Mouse (Mus musculus) kidney, embryonic 14.5 days (tissue): ENCODE measurements around the gene Lasp1. TPM values are rescaled to one million over a fixed set of nuclear protein-coding genes. Genes with fewer than 3 reads are reported as not detected.

Experiments used
- ATAC-seq: fragments of 200-750 bp; cut with Nextera tagmentation; 2 replicates; pipeline ENCODE4 v1.8.0; 2017; ENCODE audit warnings: moderate number of reproducible peaks, mild to moderate bottlenecking, moderate TSS enrichment, moderate library complexity; ENCODE audit not compliant: low FRiP score, low TSS enrichment
- H3K27ac ChIP-seq: fragments of 300-500 bp; sonication (generic); 2 replicates; pipeline ENCODE4 v1.5.1; 2014; ENCODE audit warnings: low read depth, mild to moderate bottlenecking, low read length, moderate library complexity, mixed read lengths
- H3K27me3 ChIP-seq: fragments of 300-500 bp; sonication (generic); 2 replicates; pipeline ENCODE4 v1.6.1; 2014; ENCODE audit warnings: mild to moderate bottlenecking, low read length; ENCODE audit not compliant: control insufficient read depth, insufficient read depth
- H3K36me3 ChIP-seq: fragments of 300-500 bp; sonication (generic); 2 replicates; pipeline ENCODE4 v1.6.1; 2014; ENCODE audit warnings: low read length, mixed read lengths; ENCODE audit not compliant: control insufficient read depth, insufficient read depth
- H3K4me1 ChIP-seq: fragments of 300-500 bp; sonication (generic); 2 replicates; pipeline ENCODE4 v1.6.1; 2014; ENCODE audit warnings: low read length, mixed read lengths; ENCODE audit not compliant: control insufficient read depth, insufficient read depth
- H3K4me2 ChIP-seq: fragments of 300-500 bp; sonication (generic); replicated peaks from 2 replicates; pipeline ENCODE4 v1.6.1; 2014; ENCODE audit warnings: low read depth, mild to moderate bottlenecking, low read length
- H3K4me3 ChIP-seq: fragments of 300-500 bp; sonication (generic); 2 replicates; pipeline ENCODE4 v1.5.1; 2014; ENCODE audit warnings: mild to moderate bottlenecking, low read length
- H3K9ac ChIP-seq: fragments of 300-500 bp; sonication (generic); 2 replicates; pipeline ENCODE4 v1.6.1; 2014; ENCODE audit warnings: low read depth, mild to moderate bottlenecking, low read length, moderate library complexity
- H3K9me3 ChIP-seq: fragments of 300-500 bp; sonication (generic); 2 replicates; pipeline ENCODE4 v1.6.1; 2016; ENCODE audit warnings: low read length; ENCODE audit not compliant: control insufficient read depth
- WGBS: fragments of 180-500 bp; shearing (Covaris S2); extraction: QIAGEN DNeasy Blood & Tissue Kit; methylation state at CpG from one replicate; pipeline ENCODE4 v1.1.7; 2014; 5-methylcytosine and 5-hydroxymethylcytosine counted together
- polyA plus RNA-seq: library from polyadenylated mRNA; unstranded; fragments of >200 nt; fragmentation: Nextera tagmentation; extraction: Ambion mirVana; gene quantifications from 2 replicates; pipeline ENCODE4 v1.2.1, GENCODE M21; 2014

Gene Lasp1
- 46.9 and 57.2 TPM in 2 replicates for polyA plus RNA-seq

DNA sequence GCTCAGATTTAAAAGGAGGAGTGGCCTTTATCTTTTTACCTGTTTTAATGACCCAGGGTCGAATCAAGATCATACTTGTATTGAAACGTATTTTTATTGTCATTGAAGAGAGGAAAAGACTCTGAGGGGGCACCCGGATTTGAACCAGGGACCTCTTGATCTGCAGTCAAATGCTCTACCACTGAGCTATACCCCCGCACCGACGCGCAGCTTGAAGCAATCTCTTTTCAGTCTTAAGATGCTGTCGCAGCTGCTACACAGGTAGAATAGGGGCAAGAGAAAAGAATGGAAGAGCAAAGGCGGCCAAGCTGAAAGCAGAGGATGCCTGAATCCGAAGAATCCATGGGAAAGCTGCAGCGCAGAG lies at the start of gene Lasp1:
Gene Lasp1, plus strand, starts transcription at position 219 of the 364 bp plus-strand sequence.
- ATAC-seq: peak; percentile 56
- Histone ChIP-seq H3K27me3 (no peaks in the 10 kb centered on the region), H3K36me3 (no peaks in the 10 kb centered on the region), H3K4me3 (peak within 1 kb of the TSS; percentile 94), H3K4me2 (peak within 1 kb of the TSS; percentile 69), H3K27ac (peak within 1 kb of the TSS; percentile 97), H3K9ac (peak within 1 kb of the TSS; percentile 89), H3K9me3 (no peaks in the 10 kb centered on the region), H3K4me1 (peaks cover 16% of the 10 kb centered on the region)
- under 1% methylated on average over 11 of the region's 11 CpGs for WGBS

DNA sequence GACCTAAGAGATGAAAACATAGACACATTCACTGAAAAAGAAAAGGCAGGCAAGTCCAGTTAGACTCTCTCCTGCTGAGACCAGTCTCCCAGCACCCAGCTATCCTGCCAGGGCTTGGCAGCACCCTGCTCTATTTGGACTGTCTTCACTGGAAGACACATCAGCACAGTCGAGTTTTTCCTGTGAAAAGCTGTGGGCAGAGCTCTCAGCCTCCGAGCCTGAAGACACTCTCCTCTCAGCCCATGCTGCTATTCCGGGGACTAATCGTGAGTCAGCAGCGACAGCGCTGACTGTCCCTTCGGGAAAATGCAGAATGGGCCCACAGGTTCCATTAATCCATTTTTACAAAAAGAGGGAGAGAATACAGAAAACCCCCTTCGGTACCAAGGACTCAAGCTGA lies 45.5 kb upstream of the Lasp1 start:
- no peak for ATAC-seq
- H3K27ac ChIP-seq: no peak overlapping the region
- no peak overlapping the region for H3K4me3 ChIP-seq
- no peak overlapping the region for H3K9ac ChIP-seq
- H3K27me3 ChIP-seq: no peaks in the 10 kb centered on the region
- H3K4me2 ChIP-seq: no peak overlapping the region
- peaks cover 77% of the 10 kb centered on the region for H3K36me3 ChIP-seq
- no peaks in the 10 kb centered on the region for H3K4me1 ChIP-seq
- 94% methylated on average over 8 of the region's 8 CpGs for WGBS
- H3K9me3 ChIP-seq: 0 out of 2 replicates have a peak, but pooled peaks cover 3% of the 10 kb centered on the region

DNA sequence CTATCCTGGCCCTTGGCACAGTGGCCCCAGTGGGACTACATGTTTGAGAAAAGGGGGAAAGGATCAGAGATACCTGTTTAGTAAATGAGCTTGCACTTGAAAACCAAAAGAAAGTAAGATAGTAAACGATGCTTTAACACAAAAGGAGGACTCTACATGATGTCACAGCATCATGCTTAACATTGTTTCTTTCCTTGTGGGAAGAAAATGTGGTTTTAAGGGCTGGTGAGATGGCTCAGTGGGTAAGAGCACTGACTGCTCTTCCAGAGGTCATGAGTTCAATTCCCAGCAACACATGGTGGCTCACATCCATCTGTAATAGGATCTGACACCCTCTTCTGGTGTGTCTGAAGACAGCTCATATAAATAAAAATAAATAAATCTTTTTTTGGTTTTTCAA lies 40.7 kb upstream of the Lasp1 start:
- Histone ChIP-seq H3K4me3 (no peak overlapping the region), H3K9ac (no peak overlapping the region), H3K4me1 (no peaks in the 10 kb centered on the region), H3K36me3 (peaks cover 58% of the 10 kb centered on the region), H3K27ac (no peak overlapping the region), H3K27me3 (no peaks in the 10 kb centered on the region), H3K4me2 (no peak overlapping the region), H3K9me3 (no peaks in the 10 kb centered on the region)
- 90% methylated on average over 1 of the region's 1 CpGs for WGBS
- ATAC-seq: no peak

DNA sequence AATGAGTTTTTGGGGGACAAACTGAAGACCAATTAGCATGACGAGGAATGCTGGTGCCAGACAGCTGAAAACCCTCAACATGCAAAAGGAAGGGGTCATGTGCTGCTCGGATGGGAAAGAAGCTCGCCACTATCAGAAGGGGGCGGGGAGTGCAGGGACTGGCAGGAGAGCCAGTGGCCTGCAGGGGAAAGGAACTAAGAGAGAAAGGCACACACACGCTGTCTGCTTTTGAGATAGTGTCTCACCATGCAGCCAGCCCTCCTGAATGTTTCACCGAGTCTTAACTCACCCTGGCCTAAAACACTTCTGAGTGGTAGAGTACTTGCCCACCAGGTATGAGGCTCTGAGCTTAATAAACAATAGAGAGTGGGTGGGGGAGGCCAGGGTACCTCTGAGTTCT lies 39.9 kb upstream of the Lasp1 start:
- Histone ChIP-seq H3K9me3 (no peaks in the 10 kb centered on the region), H3K9ac (no peak overlapping the region), H3K27me3 (no peaks in the 10 kb centered on the region), H3K36me3 (peaks cover 50% of the 10 kb centered on the region), H3K4me1 (no peaks in the 10 kb centered on the region), H3K4me2 (no peak overlapping the region), H3K4me3 (no peak overlapping the region), H3K27ac (no peak overlapping the region)
- 82% methylated on average over 6 of the region's 6 CpGs for WGBS
- ATAC-seq: no peak

DNA sequence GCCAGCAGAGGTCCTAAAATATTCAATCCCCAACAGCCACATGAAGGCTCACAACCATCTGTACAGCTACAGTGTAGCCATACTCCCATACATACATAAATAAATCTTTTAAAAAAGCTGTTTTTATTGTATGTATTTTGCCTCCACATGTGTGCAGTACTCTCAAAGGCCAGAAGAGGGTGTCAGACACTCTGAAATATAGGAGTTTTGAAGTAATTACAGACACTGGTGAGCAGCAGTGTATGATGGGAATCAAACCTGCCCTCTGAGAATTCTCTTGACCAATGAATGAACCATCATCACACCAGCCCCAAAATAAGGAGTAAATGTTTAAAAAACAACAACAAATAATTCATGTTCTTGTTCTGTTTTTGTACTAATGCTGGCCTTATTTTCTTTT lies 37.2 kb upstream of the Lasp1 start:
- H3K27ac ChIP-seq: no peak overlapping the region
- ATAC-seq: no peak
- H3K9me3 ChIP-seq: no peaks in the 10 kb centered on the region
- 0 out of 2 replicates have a peak, but pooled peaks cover 5% of the 10 kb centered on the region for H3K4me1 ChIP-seq
- peaks cover 34% of the 10 kb centered on the region for H3K36me3 ChIP-seq
- H3K4me2 ChIP-seq: no peak overlapping the region
- no peaks in the 10 kb centered on the region for H3K27me3 ChIP-seq
- H3K4me3 ChIP-seq: no peak overlapping the region
- H3K9ac ChIP-seq: no peak overlapping the region

DNA sequence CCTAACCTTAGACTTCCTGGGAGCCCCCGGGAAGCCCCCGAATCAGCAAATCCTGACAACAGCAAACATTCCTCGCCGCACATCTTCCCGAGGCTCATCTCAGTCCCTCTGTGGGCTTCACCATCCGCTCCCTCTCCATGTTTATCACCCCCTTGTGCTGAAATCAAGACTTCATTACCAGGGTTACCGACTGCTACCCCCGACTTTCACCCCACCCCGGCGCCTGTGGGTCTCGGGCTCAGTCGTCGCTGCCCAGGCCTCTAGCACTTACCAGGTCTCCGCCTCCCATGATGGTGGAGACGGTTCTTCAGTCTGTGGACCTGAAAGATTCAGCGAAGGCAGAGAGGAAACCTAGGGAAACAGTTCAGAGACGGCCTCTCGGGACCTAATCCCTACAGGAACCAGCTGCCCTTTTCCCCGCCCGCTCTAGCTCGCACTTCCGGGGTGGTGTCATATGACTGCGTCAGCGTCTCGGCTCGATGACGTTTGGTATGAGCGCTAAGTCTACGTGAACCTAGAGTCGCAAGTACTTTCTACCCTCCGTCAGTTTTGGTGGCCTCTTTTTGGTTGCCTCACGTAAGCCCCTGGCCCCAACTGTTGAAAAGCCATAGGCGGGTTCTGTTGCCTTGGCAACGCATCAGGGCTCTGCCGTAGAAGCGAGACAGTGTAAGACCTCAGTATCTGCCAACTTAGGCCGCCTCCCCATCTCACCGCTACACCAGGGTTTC lies 32.5 kb upstream of the Lasp1 start, which contains the start of gene Cwc25:
Gene Cwc25, minus strand, starts transcription at position 403 of the 728 bp plus-strand sequence.
- Histone ChIP-seq H3K4me3 (peak within 1 kb of the TSS; percentile 74), H3K4me1 (0 out of 2 replicates have a peak, but pooled peaks cover 5% of the 10 kb centered on the region), H3K27me3 (no peaks in the 10 kb centered on the region), H3K9me3 (no peaks in the 10 kb centered on the region), H3K4me2 (peak within 1 kb of the TSS; percentile 59), H3K9ac (peak within 1 kb of the TSS; percentile 87), H3K36me3 (peaks cover 15% of the 10 kb centered on the region), H3K27ac (peak within 1 kb of the TSS; percentile 51)
- peak; percentile 94 for ATAC-seq
- WGBS: under 1% methylated on average over 38 of the region's 38 CpGs

DNA sequence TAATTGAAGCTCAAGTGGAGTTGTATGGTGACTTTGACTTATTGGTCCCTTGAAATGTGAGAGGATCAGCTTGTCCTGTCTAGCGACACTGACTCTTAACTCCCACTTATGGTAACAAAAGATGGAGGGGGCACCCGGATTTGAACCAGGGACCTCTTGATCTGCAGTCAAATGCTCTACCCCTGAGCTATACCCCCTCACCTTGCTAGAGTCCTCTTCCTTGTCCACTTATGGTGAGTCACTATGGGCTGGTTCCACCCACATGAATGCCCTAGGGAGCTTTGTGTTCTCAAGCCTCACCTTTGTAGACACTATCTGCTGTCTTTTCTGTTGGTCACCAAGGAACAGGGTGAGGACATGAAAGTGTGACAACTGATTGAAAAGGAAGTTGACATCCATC lies 29.1 kb upstream of the Lasp1 start:
- Histone ChIP-seq H3K4me3 (no peak overlapping the region), H3K27ac (no peak overlapping the region), H3K9ac (no peak overlapping the region), H3K27me3 (no peaks in the 10 kb centered on the region), H3K36me3 (no peaks in the 10 kb centered on the region), H3K9me3 (no peaks in the 10 kb centered on the region), H3K4me2 (no peak overlapping the region), H3K4me1 (0 out of 2 replicates have a peak, but pooled peaks cover 5% of the 10 kb centered on the region)
- WGBS: 15% methylated on average over 2 of the region's 2 CpGs
- no peak for ATAC-seq

DNA sequence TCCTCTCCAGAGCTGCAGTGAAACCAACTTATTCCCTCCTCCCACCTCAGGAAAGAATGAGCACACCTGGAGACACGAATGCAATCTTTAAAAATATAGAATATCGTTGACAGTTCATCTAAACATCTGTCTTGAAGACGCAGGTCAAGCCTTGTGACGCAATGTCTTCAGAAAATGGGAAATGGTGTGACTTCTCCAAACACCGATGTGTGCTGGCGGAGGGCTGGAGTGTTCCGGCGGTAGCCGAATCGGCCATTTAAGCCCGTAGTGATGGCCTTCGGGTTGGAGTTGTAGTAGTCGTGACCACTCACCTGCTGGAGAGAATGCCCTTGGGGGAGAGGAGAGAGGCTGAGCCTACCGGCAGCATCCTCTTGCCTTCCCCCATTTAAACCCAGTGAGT lies 27.4 kb upstream of the Lasp1 start:
- no peak overlapping the region for H3K9ac ChIP-seq
- no peak overlapping the region for H3K27ac ChIP-seq
- H3K4me3 ChIP-seq: no peak overlapping the region
- peaks cover 9% of the 10 kb centered on the region for H3K36me3 ChIP-seq
- WGBS: 82% methylated on average over 14 of the region's 14 CpGs
- H3K9me3 ChIP-seq: no peaks in the 10 kb centered on the region
- ATAC-seq: no peak
- no peaks in the 10 kb centered on the region for H3K4me1 ChIP-seq
- H3K4me2 ChIP-seq: no peak overlapping the region
- no peaks in the 10 kb centered on the region for H3K27me3 ChIP-seq

DNA sequence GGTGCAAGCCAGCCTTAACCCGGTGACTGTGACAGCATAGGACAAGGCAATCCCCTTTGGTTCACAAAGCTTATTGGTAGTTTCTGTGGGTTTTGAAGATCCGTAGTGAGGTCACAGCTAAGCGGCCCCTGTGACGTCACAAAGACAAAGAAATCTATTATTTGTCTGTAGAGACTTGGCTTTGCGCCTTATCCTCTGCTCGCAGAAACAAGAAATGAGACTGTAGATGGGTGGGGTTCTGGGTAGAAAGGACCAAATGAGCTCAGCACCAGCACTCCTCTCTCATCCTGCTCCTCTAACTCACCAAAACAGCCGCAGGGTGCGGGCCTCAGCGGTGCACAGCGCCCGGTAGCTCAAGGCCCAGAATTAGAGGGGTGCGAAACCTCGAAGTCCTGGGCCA lies 23.6 kb upstream of the Lasp1 start:
- H3K27ac ChIP-seq: no peak overlapping the region
- H3K4me1 ChIP-seq: peaks cover 8% of the 10 kb centered on the region; the same call in 1 of the 2 replicates
- no peak overlapping the region for H3K4me3 ChIP-seq
- peaks cover 46% of the 10 kb centered on the region for H3K36me3 ChIP-seq
- H3K9me3 ChIP-seq: no peaks in the 10 kb centered on the region
- H3K9ac ChIP-seq: no peak overlapping the region
- WGBS: 87% methylated on average over 13 of the region's 13 CpGs
- no peaks in the 10 kb centered on the region for H3K27me3 ChIP-seq
- ATAC-seq: no peak
- H3K4me2 ChIP-seq: no peak overlapping the region
